Mouse (Mus musculus): ENCODE data around the gene Mov10l1.

GRCm38 (mm10) chr15:89058736-89059135 is 76.0 kb downstream of the Mov10l1 start:
- TF ChIP-seq EP300 (IDR thresholded peaks at IDR 0.05): no peak
- TF ChIP-seq CTCF (IDR thresholded peaks at IDR 0.05): no peak
